ENCODE assay signal across 17 mouse cellular contexts in genomic region chr3:58865690-58866089, GRCm38 (mm10). TPM values are rescaled to one million over a fixed set of nuclear protein-coding genes. Genes with fewer than 3 reads are reported as not detected.
DNase-seq lines count a peak whose midpoint lies in the region; ATAC-seq lines count a peak whose summit lies in the region.
"Had no signal": no experiment of that assay in that cellular context is flagged by ENCODE, and none has a peak within 500 bp of the region (broad histone marks: within the 10 kb centered on the region; RNA-seq: fewer than 3 reads in every experiment).

No protein-coding gene starts in this region.

- DNase-seq in layer of hippocampus, postnatal 10 days (ENCODE audit: low spot score in 2 of 2) = peak; percentile 8 to 19
- DNase-seq in layer of hippocampus, adult 9-10 months (ENCODE audit: low spot score) = no peak
- peak; percentile 10 to 16 for DNase-seq in right cerebral cortex, adult 2 months (ENCODE audit: low spot score in 2 of 2)
- DNase-seq in right cerebral cortex, postnatal 36 days (ENCODE audit: low spot score in 2 of 2) = no peak
- peak; percentile 53 for DNase-seq in cerebellum, adult 9-11 months
- DNase-seq in urinary bladder, adult 2 months (ENCODE audit: low spot score) = no peak
- DNase-seq: adrenal gland, postnatal 14 days; kidney, postnatal 14 days; lung, postnatal 4 days; right cerebral cortex, postnatal 4 days had no signal

- ATAC-seq in megakaryocyte, adult 5-6 weeks (ENCODE audit: poor library complexity, severe bottlenecking) = no peak
- ATAC-seq: inflammation-experienced regulatory T-cells, adult 6 months; liver, embryonic 12.5 days had no signal

RNA-seq across cellular contexts. Expression of gene Clrn1, which starts 19.4 kb away (rescaled TPM):
- total RNA-seq in layer of hippocampus, postnatal 10 days (2021) = 1 to 10 TPM; 4.0 to 4.1 TPM
- polyA plus RNA-seq in urinary bladder, adult 2 months (2012; rRNA removed) = not detected in 2 replicates
- total RNA-seq in megakaryocyte, adult 5-6 weeks (2015) = not detected in 2 replicates
- total RNA-seq in megakaryocyte, adult 5-6 weeks (2017) = not detected in 2 replicates
- total RNA-seq: adrenal gland, postnatal 14 days; common myeloid progenitor, adult 5-6 weeks; gastrocnemius, postnatal 4 days had no signal
- polyA plus RNA-seq: inflammation-experienced regulatory T-cells, adult 6 months; liver, embryonic 12.5 days; stomach, embryonic 16.5 days had no signal

RNA-seq across cellular contexts. Expression of gene Mindy4b-ps, which starts 43.6 kb away (rescaled TPM):
- total RNA-seq in layer of hippocampus, postnatal 10 days (2021) = under 1 TPM; 0.69 to 0.73 TPM
- polyA plus RNA-seq in urinary bladder, adult 2 months (2012; rRNA removed) = not detected in 2 replicates
- total RNA-seq in megakaryocyte, adult 5-6 weeks (2015) = not detected in 2 replicates
- not detected in 2 replicates for total RNA-seq in megakaryocyte, adult 5-6 weeks (2017)
- total RNA-seq: adrenal gland, postnatal 14 days; common myeloid progenitor, adult 5-6 weeks; gastrocnemius, postnatal 4 days had no signal
- polyA plus RNA-seq: inflammation-experienced regulatory T-cells, adult 6 months; liver, embryonic 12.5 days; neural tube, embryonic 13.5 days; stomach, embryonic 16.5 days had no signal

Comparison
In these comparisons a context has a peak if more than half of its experiments do, and no peak if none do; other contexts are left out.
1. DNase-seq: peak in layer of hippocampus, postnatal 10 days (2 of 2), right cerebral cortex, adult 2 months (2 of 2) and cerebellum, adult 9-11 months (single experiment); none in layer of hippocampus, adult 9-10 months (single experiment), right cerebral cortex, postnatal 36 days (0 of 2) and urinary bladder, adult 2 months (single experiment).
2. RNA of gene Clrn1, which starts 19.4 kb away (total RNA-seq): 4.0 to 4.1 TPM in layer of hippocampus, postnatal 10 days; not detected in megakaryocyte, adult 5-6 weeks; every median in the first group is over 4 times any median in the second.